ENCODE assay signal across 11 mouse cellular contexts in the genomic region with DNA sequence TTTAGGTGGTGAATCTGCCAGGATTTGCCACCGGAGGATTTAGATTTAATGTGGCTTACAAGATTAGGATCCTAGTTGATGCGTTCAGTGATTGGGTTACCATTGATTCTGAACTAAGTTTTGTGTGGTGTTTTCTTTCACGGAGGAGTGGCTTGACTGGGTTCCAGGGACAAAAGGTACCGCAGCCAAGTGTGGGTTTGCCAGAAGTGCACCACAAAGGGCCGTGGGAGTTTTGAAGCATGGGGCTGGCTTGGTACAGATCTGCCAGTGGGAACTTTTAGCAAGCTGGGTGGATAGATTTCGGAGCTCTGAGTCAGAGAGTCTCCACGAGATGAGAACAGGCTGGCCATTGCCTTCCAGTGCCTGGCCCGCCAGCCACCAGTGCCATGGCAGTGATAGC.
DNase-seq lines count a peak whose midpoint lies in the region; TF ChIP-seq lines count a peak whose summit lies in the region.
"Had no signal": no experiment of that assay in that cellular context is flagged by ENCODE, and none has a peak within 500 bp of the region (broad histone marks: within the 10 kb centered on the region; RNA-seq: fewer than 3 reads in every experiment).

No protein-coding gene starts in this region.

- DNase-seq in right cerebral cortex, postnatal 10 days (ENCODE audit: low spot score in 2 of 2): peak; percentile 23 to 38
- DNase-seq in right cerebral cortex, postnatal 4 days: no peak
- peak; percentile 16 for DNase-seq in brain, embryonic 14.5 days (ENCODE audit: low read depth)
- peak; percentile 35 to 68 for DNase-seq in layer of hippocampus, postnatal 14 days (ENCODE audit: low spot score in 2 of 2)
- DNase-seq in urinary bladder, postnatal 14 days (ENCODE audit: low spot score): no peak
- DNase-seq in embryo, embryonic 11 days: no peak
- no peak for DNase-seq in lung, postnatal 14 days
- DNase-seq: adrenal gland, adult 2 months; cerebellum, adult 18-20 months; gastrocnemius, postnatal 10 days; lung, adult 2 months had no signal

- no peak for TF ChIP-seq POLR2A in brain, embryonic 14.5 days (IDR thresholded peaks at IDR 0.05; ENCODE audit: borderline replicate concordance, extremely low read depth, insufficient read depth, insufficient read length, poor library complexity, severe bottlenecking)

- no peak for TF ChIP-seq CTCF in brain, embryonic 14.5 days (IDR thresholded peaks at IDR 0.05; ENCODE audit: borderline replicate concordance, extremely low read depth, insufficient read depth, insufficient read length)

Comparison
In these comparisons a context has a peak if more than half of its experiments do, and no peak if none do; other contexts are left out.
1. DNase-seq: peak in right cerebral cortex, postnatal 10 days (2 of 2), brain, embryonic 14.5 days (single experiment) and layer of hippocampus, postnatal 14 days (2 of 2); none in right cerebral cortex, postnatal 4 days (single experiment), urinary bladder, postnatal 14 days (single experiment), embryo, embryonic 11 days (single experiment) and lung, postnatal 14 days (single experiment).